Comparison of ENCODE assay signal across 25 mouse cellular contexts in genomic region chr15:61453656-61454349, GRCm38 (mm10).
DNase-seq lines count a peak whose midpoint lies in the region; ATAC-seq and TF ChIP-seq lines count a peak whose summit lies in the region.
"Had no signal": no experiment of that assay in that cellular context is flagged by ENCODE, and none has a peak within 500 bp of the region (broad histone marks: within the 10 kb centered on the region; RNA-seq: fewer than 3 reads in every experiment).

No protein-coding gene starts in this region.

- no peak overlapping the region for H3K4me3 ChIP-seq in liver, postnatal 0 days (ENCODE audit: low read depth, low read length)
- no peak overlapping the region for H3K4me3 ChIP-seq in CH12.LX (replicated peaks in 1 of 3; ENCODE audit: low read depth in 2 of 3, low read length in 2 of 3, poor library complexity in 1 of 3)
- no peak overlapping the region for H3K4me3 ChIP-seq in stomach, embryonic 15.5 days (replicated peaks)
- H3K4me3 ChIP-seq in forebrain, postnatal 0 days (ENCODE audit: low read depth, low read length) = no peak overlapping the region
- no peak overlapping the region for H3K4me3 ChIP-seq in forebrain, embryonic 15.5 days
- H3K4me3 ChIP-seq: embryonic facial prominence, embryonic 15.5 days; forebrain, embryonic 12.5 days; kidney, embryonic 15.5 days; left cerebral cortex, adult 2 months; midbrain, embryonic 15.5 days; myocyte had no signal

- H3K27me3 ChIP-seq in liver, postnatal 0 days (ENCODE audit: insufficient read depth, low read length) = no peaks in the 10 kb centered on the region
- no peaks in the 10 kb centered on the region for H3K27me3 ChIP-seq in CH12.LX (replicated peaks)
- H3K27me3 ChIP-seq in stomach, embryonic 15.5 days (replicated peaks) = no peaks in the 10 kb centered on the region
- no peaks in the 10 kb centered on the region for H3K27me3 ChIP-seq in forebrain, postnatal 0 days (ENCODE audit: insufficient read depth, low read length)
- H3K27me3 ChIP-seq in forebrain, embryonic 15.5 days = no peaks in the 10 kb centered on the region
- H3K27me3 ChIP-seq: embryonic facial prominence, embryonic 15.5 days; forebrain, embryonic 12.5 days; kidney, embryonic 15.5 days; midbrain, embryonic 15.5 days had no signal

- no peaks in the 10 kb centered on the region for H3K79me2 ChIP-seq in CH12.LX (replicated peaks; ENCODE audit: control insufficient read depth, extremely low read depth, insufficient read depth, poor library complexity, severe bottlenecking)

- no peak overlapping the region for H3K27ac ChIP-seq in liver, postnatal 0 days (ENCODE audit: low read depth)
- peak overlapping the region; percentile 43; the same call in 1 of the 2 replicates for H3K27ac ChIP-seq in CH12.LX (ENCODE audit: insufficient read depth, low read depth)
- peak overlapping the region; percentile 42; the same call in 1 of the 2 replicates for H3K27ac ChIP-seq in stomach, embryonic 15.5 days
- H3K27ac ChIP-seq in forebrain, postnatal 0 days (ENCODE audit: low read depth, low read length) = no peak overlapping the region
- no peak overlapping the region for H3K27ac ChIP-seq in forebrain, embryonic 15.5 days (replicated peaks)
- H3K27ac ChIP-seq: embryonic facial prominence, embryonic 15.5 days; forebrain, embryonic 12.5 days; hindbrain, embryonic 14.5 days; kidney, embryonic 15.5 days; left cerebral cortex, adult 2 months; liver, embryonic 14.5 days; midbrain, embryonic 15.5 days had no signal

- peak; percentile 31; the same call in 1 of the 2 replicates for TF ChIP-seq EP300 in liver, postnatal 0 days (IDR thresholded peaks at IDR 0.05; ENCODE audit: low read depth)
- TF ChIP-seq EP300 in CH12.LX (IDR thresholded peaks at IDR 0.05; ENCODE audit: low read length) = no peak

- no peak for TF ChIP-seq POLR2A in CH12.LX (IDR thresholded peaks at IDR 0.05; ENCODE audit: low read depth, low read length)

- intact Hi-C loops in heart, postnatal 14 days (cut with DNase I) = no loop called here

- H3K9ac ChIP-seq in liver, postnatal 0 days (replicated peaks) = no peak overlapping the region
- H3K9ac ChIP-seq in CH12.LX (ENCODE audit: insufficient read depth, low read depth) = peak overlapping the region; percentile 3; the same call in 1 of the 2 replicates
- no peak overlapping the region for H3K9ac ChIP-seq in stomach, embryonic 15.5 days
- no peak overlapping the region for H3K9ac ChIP-seq in forebrain, postnatal 0 days
- no peak overlapping the region for H3K9ac ChIP-seq in forebrain, embryonic 15.5 days (replicated peaks)
- H3K9ac ChIP-seq: embryonic facial prominence, embryonic 15.5 days; forebrain, embryonic 12.5 days; hindbrain, embryonic 14.5 days; kidney, embryonic 15.5 days; liver, embryonic 14.5 days; midbrain, embryonic 15.5 days had no signal

- no peak for DNase-seq in liver, postnatal 0 days
- DNase-seq in liver = no peak
- no peak for DNase-seq in CH12.LX (ENCODE audit: extremely low read depth)
- peak; percentile 99 for DNase-seq in fat pad, adult 2 months (ENCODE audit: extremely low read depth, low read depth, low spot score)
- no peak for DNase-seq in forebrain, postnatal 0 days
- DNase-seq in heart, postnatal 14 days = no peak
- DNase-seq: embryo, embryonic 11 days; gastrocnemius, postnatal 36 days; heart, postnatal 10 days; kidney, postnatal 4 days; left cerebral cortex, postnatal 4 days; thymus, postnatal 14 days had no signal

- dilution Hi-C loops in CH12.LX (cut with MboI; ENCODE audit: extremely low pct_ligation_motif_present, extremely low pct_unique_long_range_greater_than_20kb, low sequenced_read_pairs) = no loop called here

- ATAC-seq in liver, postnatal 0 days = 0 out of 2 replicates have a peak, but pooled peaks have one; percentile 33
- ATAC-seq in stomach, embryonic 15.5 days (ENCODE audit: insufficient read depth, low FRiP score, low read depth) = no peak; the same call in 1 of the 2 replicates
- no peak for ATAC-seq in forebrain, postnatal 0 days
- no peak for ATAC-seq in forebrain, embryonic 15.5 days (replicated peaks)
- ATAC-seq: CD4-positive, CD25-positive, alpha-beta regulatory T cell, adult 4 months; midbrain, embryonic 15.5 days had no signal

- peak; percentile 54 for TF ChIP-seq RAD21 in CH12.LX (IDR thresholded peaks at IDR 0.05; ENCODE audit: low read depth, low read length)

- H3K4me1 ChIP-seq in liver, postnatal 0 days (ENCODE audit: insufficient read depth) = no peaks in the 10 kb centered on the region
- H3K4me1 ChIP-seq in CH12.LX (ENCODE audit: control insufficient read depth in 1 of 2, insufficient read depth in 2 of 2) = peaks cover 11 to 23% of the 10 kb centered on the region in 2 experiments
- no peaks in the 10 kb centered on the region for H3K4me1 ChIP-seq in stomach, embryonic 15.5 days
- no peaks in the 10 kb centered on the region for H3K4me1 ChIP-seq in forebrain, postnatal 0 days (ENCODE audit: insufficient read depth)
- H3K4me1 ChIP-seq in forebrain, embryonic 15.5 days = no peaks in the 10 kb centered on the region
- H3K4me1 ChIP-seq: embryonic facial prominence, embryonic 15.5 days; forebrain, embryonic 12.5 days; kidney, embryonic 15.5 days; midbrain, embryonic 15.5 days had no signal

- no peaks in the 10 kb centered on the region for H3K36me3 ChIP-seq in liver, postnatal 0 days (replicated peaks; ENCODE audit: insufficient read depth, low read length)
- H3K36me3 ChIP-seq in CH12.LX (replicated peaks in 1 of 2; ENCODE audit: control insufficient read depth in 1 of 2, insufficient read depth in 1 of 2, low read length in 1 of 2) = no peaks in the 10 kb centered on the region
- H3K36me3 ChIP-seq in stomach, embryonic 15.5 days = no peaks in the 10 kb centered on the region
- no peaks in the 10 kb centered on the region for H3K36me3 ChIP-seq in forebrain, postnatal 0 days (ENCODE audit: insufficient read depth)
- no peaks in the 10 kb centered on the region for H3K36me3 ChIP-seq in forebrain, embryonic 15.5 days
- H3K36me3 ChIP-seq: embryonic facial prominence, embryonic 15.5 days; forebrain, embryonic 12.5 days; G1E; kidney, embryonic 15.5 days; midbrain, embryonic 15.5 days had no signal

- peak; percentile 31 for TF ChIP-seq CTCF in liver, postnatal 0 days (IDR thresholded peaks at IDR 0.05; ENCODE audit: low read depth)
- peak in 1 of 2 experiments; percentile 44; a peak in 1 of 4 replicates for TF ChIP-seq CTCF in CH12.LX (conservative IDR thresholded peaks at IDR 0.05 in 1 of 2, IDR thresholded peaks at IDR 0.05 in 1 of 2; ENCODE audit: low read depth in 2 of 2, low read length in 2 of 2)
- TF ChIP-seq CTCF in forebrain, postnatal 0 days (IDR thresholded peaks at IDR 0.05; ENCODE audit: low read depth) = no peak

- H3K9me3 ChIP-seq in liver, postnatal 0 days (ENCODE audit: low read length) = no peaks in the 10 kb centered on the region
- no peaks in the 10 kb centered on the region for H3K9me3 ChIP-seq in CH12.LX (replicated peaks; ENCODE audit: low read length)
- H3K9me3 ChIP-seq in stomach, embryonic 15.5 days = no peaks in the 10 kb centered on the region
- H3K9me3 ChIP-seq in forebrain, postnatal 0 days (ENCODE audit: low read length) = no peaks in the 10 kb centered on the region
- H3K9me3 ChIP-seq in forebrain, embryonic 15.5 days = no peaks in the 10 kb centered on the region
- H3K9me3 ChIP-seq: embryonic facial prominence, embryonic 15.5 days; forebrain, embryonic 12.5 days; G1E; kidney, embryonic 15.5 days; midbrain, embryonic 15.5 days had no signal

- 48% methylated on average over 5 of the region's 5 CpGs for whole genome bisulfite sequencing in liver, postnatal 0 days (ENCODE audit: insufficient replicate concordance)
- 58% methylated on average over 5 of the region's 5 CpGs for WGBS in stomach, embryonic 15.5 days
- 79% methylated on average over 5 of the region's 5 CpGs for WGBS in forebrain, postnatal 0 days
- WGBS in forebrain, embryonic 15.5 days = 82% methylated on average over 5 of the region's 5 CpGs

- no peak overlapping the region for H3K4me2 ChIP-seq in liver, postnatal 0 days (ENCODE audit: low read depth, low read length)
- H3K4me2 ChIP-seq in CH12.LX (ENCODE audit: insufficient read depth, low read depth, poor library complexity, severe bottlenecking) = peak overlapping the region; percentile 29
- H3K4me2 ChIP-seq in stomach, embryonic 15.5 days = no peak overlapping the region
- no peak overlapping the region for H3K4me2 ChIP-seq in forebrain, postnatal 0 days (ENCODE audit: low read depth)
- H3K4me2 ChIP-seq in forebrain, embryonic 15.5 days (replicated peaks) = no peak overlapping the region
- H3K4me2 ChIP-seq: embryonic facial prominence, embryonic 15.5 days; forebrain, embryonic 12.5 days; heart, embryonic 11.5 days; hindbrain, embryonic 14.5 days; kidney, embryonic 15.5 days; midbrain, embryonic 15.5 days had no signal

- in situ Hi-C loops in CH12.LX (cut with MboI; ENCODE audit: low pct_ligation_motif_present, low pct_unique_long_range_greater_than_20kb, low sequenced_read_pairs) = no loop called here

TF ChIP-seq in CH12.LX, 34 proteins besides CTCF, POLR2A, EP300 and RAD21:
- TF ChIP-seq ZNF384 (IDR thresholded peaks at IDR 0.05; ENCODE audit: low read depth, low read length) = no peak
- no peak for TF ChIP-seq JUN (IDR thresholded peaks at IDR 0.05; ENCODE audit: insufficient read depth, low read depth, low read length)
- no peak for TF ChIP-seq TCF12 (IDR thresholded peaks at IDR 0.05; ENCODE audit: low read depth, low read length)
- no peak for TF ChIP-seq PAX5 (IDR thresholded peaks at IDR 0.05; ENCODE audit: low read length)
- peak; percentile 44 for TF ChIP-seq SMC3 (IDR thresholded peaks at IDR 0.05; ENCODE audit: low read depth, low read length)
- no peak for TF ChIP-seq USF1 (IDR thresholded peaks at IDR 0.05; ENCODE audit: low read depth, low read length)

Comparison
In these comparisons a context has a peak if more than half of its experiments do, and no peak if none do; other contexts are left out.
1. H3K27ac ChIP-seq: peak in CH12.LX (single experiment) and stomach, embryonic 15.5 days (single experiment); none in liver, postnatal 0 days (single experiment), forebrain, postnatal 0 days (single experiment) and forebrain, embryonic 15.5 days (single experiment).